Mouse (Mus musculus): ENCODE measurements around the gene Nkapd1. TPM values are rescaled to one million over a fixed set of nuclear protein-coding genes. Genes with fewer than 3 reads are reported as not detected.
"Not testable (repeated sequence)": the region's sequence is repeated elsewhere in the genome, so short reads cannot be mapped to it uniquely, and the experiment has no call there.

The Nkapd1 gene
- polyA plus RNA-seq, 1 experiment from 2014 or later = 26.1 TPM

- no peak overlapping the region for H3K4me2 ChIP-seq
- no peak overlapping the region for H3K9ac ChIP-seq
- H3K27ac ChIP-seq = no peak overlapping the region
- no peaks in the 10 kb centered on the region for H3K4me1 ChIP-seq
- no peaks in the 10 kb centered on the region for H3K9me3 ChIP-seq (replicated peaks)
- peaks cover 43% of the 10 kb centered on the region for H3K36me3 ChIP-seq (ENCODE audit: poor library complexity, severe bottlenecking)
- 91% methylated on average over 6 of the region's 6 CpGs for WGBS
- ATAC-seq = no peak
- no peak overlapping the region for H3K4me3 ChIP-seq
- H3K27me3 ChIP-seq = no peaks in the 10 kb centered on the region
Measured at GRCm38 (mm10) chr9:50632016-50632688, 14.9 kb upstream of the Nkapd1 start.

- H3K27me3 ChIP-seq; H3K4me2 ChIP-seq; H3K4me1 ChIP-seq; ATAC-seq; H3K9me3 ChIP-seq (replicated peaks); H3K27ac ChIP-seq; H3K9ac ChIP-seq; H3K4me3 ChIP-seq: not testable (repeated sequence)
- H3K36me3 ChIP-seq (ENCODE audit: poor library complexity, severe bottlenecking) = peaks cover 34% of the 10 kb centered on the region
- 94% methylated on average over 6 of the region's 8 CpGs for WGBS
Measured at GRCm38 (mm10) chr9:50630903-50631302, 13.6 kb upstream of the Nkapd1 start.

- Histone ChIP-seq H3K27ac (no peak overlapping the region), H3K4me2 (peak overlapping the region; percentile 89), H3K27me3 (no peaks in the 10 kb centered on the region), H3K4me1 (peaks cover 18% of the 10 kb centered on the region), H3K36me3 (ENCODE audit: poor library complexity, severe bottlenecking) (peaks cover 24% of the 10 kb centered on the region), H3K9ac (no peak overlapping the region), H3K9me3 (replicated peaks) (no peaks in the 10 kb centered on the region), H3K4me3 (peak overlapping the region; percentile 100)
- ATAC-seq = no peak
- WGBS = 62% methylated on average over 9 of the region's 9 CpGs
Measured at GRCm38 (mm10) chr9:50617794-50618330, 598 bp upstream of the Nkapd1 start.

GRCm38 (mm10) chr9:50616161-50616560 is 1.1 kb downstream of the Nkapd1 start:
- peak overlapping the region; percentile 95 for H3K9ac ChIP-seq
- no peak for ATAC-seq
- peak overlapping the region; percentile 89 for H3K4me2 ChIP-seq
- peaks cover 40% of the 10 kb centered on the region for H3K36me3 ChIP-seq (ENCODE audit: poor library complexity, severe bottlenecking)
- peak overlapping the region; percentile 100 for H3K4me3 ChIP-seq
- peaks cover 18% of the 10 kb centered on the region for H3K4me1 ChIP-seq
- H3K27me3 ChIP-seq = no peaks in the 10 kb centered on the region
- no peaks in the 10 kb centered on the region for H3K9me3 ChIP-seq (replicated peaks)
- 43% methylated on average over 11 of the region's 11 CpGs for WGBS
- no peak overlapping the region for H3K27ac ChIP-seq

GRCm38 (mm10) chr9:50612115-50612514 is 5.1 kb downstream of the Nkapd1 start:
- Histone ChIP-seq H3K9ac (no peak overlapping the region), H3K4me1 (peaks cover 14% of the 10 kb centered on the region), H3K9me3 (replicated peaks) (no peaks in the 10 kb centered on the region), H3K4me2 (no peak overlapping the region), H3K36me3 (ENCODE audit: poor library complexity, severe bottlenecking) (peaks cover 73% of the 10 kb centered on the region), H3K27me3 (no peaks in the 10 kb centered on the region), H3K4me3 (no peak overlapping the region), H3K27ac (no peak overlapping the region)
- WGBS = 93% methylated on average over 4 of the region's 4 CpGs
- no peak for ATAC-seq

- H3K9me3 ChIP-seq (replicated peaks) = no peaks in the 10 kb centered on the region
- H3K4me3 ChIP-seq = peak overlapping the region; percentile 86
- H3K9ac ChIP-seq = peak overlapping the region; percentile 89
- H3K27ac ChIP-seq = peak overlapping the region; percentile 82
- H3K36me3 ChIP-seq (ENCODE audit: poor library complexity, severe bottlenecking) = peaks cover 47% of the 10 kb centered on the region
- H3K27me3 ChIP-seq = no peaks in the 10 kb centered on the region
- peaks cover 25% of the 10 kb centered on the region for H3K4me1 ChIP-seq
- no peak for ATAC-seq
- peak overlapping the region; percentile 77 for H3K4me2 ChIP-seq
- WGBS = 5% methylated on average over 6 of the region's 6 CpGs
Measured at GRCm38 (mm10) chr9:50604338-50604737, 12.9 kb downstream of the Nkapd1 start.

GRCm38 (mm10) chr9:50603998-50604324 is 13.3 kb downstream of the Nkapd1 start:
- peak overlapping the region; percentile 89 for H3K9ac ChIP-seq
- H3K4me2 ChIP-seq = peak overlapping the region; percentile 77
- peak overlapping the region; percentile 86 for H3K4me3 ChIP-seq
- peak; percentile 93 for ATAC-seq
- under 1% methylated on average over 24 of the region's 24 CpGs for WGBS
- no peaks in the 10 kb centered on the region for H3K9me3 ChIP-seq (replicated peaks)
- H3K27ac ChIP-seq = peak overlapping the region; percentile 82
- no peaks in the 10 kb centered on the region for H3K27me3 ChIP-seq
- H3K36me3 ChIP-seq (ENCODE audit: poor library complexity, severe bottlenecking) = peaks cover 48% of the 10 kb centered on the region
- peaks cover 25% of the 10 kb centered on the region for H3K4me1 ChIP-seq

GRCm38 (mm10) chr9:50603189-50603997 is 13.9 kb downstream of the Nkapd1 start, which contains the start of the genes Sdhd and Timm8b:
TSS of gene Sdhd (minus strand) at chr9:50603812.
TSS of gene Timm8b (plus strand) at chr9:50603910.
- no peaks in the 10 kb centered on the region for H3K27me3 ChIP-seq
- WGBS = 1% methylated on average over 48 of the region's 48 CpGs
- H3K4me1 ChIP-seq = peaks cover 25% of the 10 kb centered on the region
- peak within 1 kb of the TSS; percentile 89 for H3K9ac ChIP-seq
- H3K4me3 ChIP-seq = peak within 1 kb of the TSS; percentile 86
- H3K9me3 ChIP-seq (replicated peaks) = no peaks in the 10 kb centered on the region
- peaks cover 49% of the 10 kb centered on the region for H3K36me3 ChIP-seq (ENCODE audit: poor library complexity, severe bottlenecking)
- H3K27ac ChIP-seq = peak within 1 kb of the TSS; percentile 82
- peak within 1 kb of the TSS; percentile 77 for H3K4me2 ChIP-seq
- ATAC-seq = peak; percentile 98

GRCm38 (mm10) chr9:50602055-50602845 is 15.0 kb downstream of the Nkapd1 start:
- H3K9me3 ChIP-seq (replicated peaks) = no peaks in the 10 kb centered on the region
- H3K4me1 ChIP-seq = peaks cover 25% of the 10 kb centered on the region
- H3K27me3 ChIP-seq = no peaks in the 10 kb centered on the region
- H3K36me3 ChIP-seq (ENCODE audit: poor library complexity, severe bottlenecking) = peaks cover 53% of the 10 kb centered on the region
- peak overlapping the region; percentile 86 for H3K4me3 ChIP-seq
- H3K27ac ChIP-seq = no peak overlapping the region
- peak overlapping the region; percentile 38; the same call in 1 of the 2 replicates for H3K9ac ChIP-seq
- ATAC-seq = no peak
- peak overlapping the region; percentile 77 for H3K4me2 ChIP-seq
- 94% methylated on average over 7 of the region's 7 CpGs for WGBS

GRCm38 (mm10) chr9:50601536-50601935 is 15.7 kb downstream of the Nkapd1 start:
- no peaks in the 10 kb centered on the region for H3K9me3 ChIP-seq (replicated peaks)
- 84% methylated on average over 6 of the region's 6 CpGs for WGBS
- no peak overlapping the region for H3K27ac ChIP-seq
- no peak overlapping the region for H3K9ac ChIP-seq
- no peaks in the 10 kb centered on the region for H3K27me3 ChIP-seq
- peaks cover 53% of the 10 kb centered on the region for H3K36me3 ChIP-seq (ENCODE audit: poor library complexity, severe bottlenecking)
- H3K4me1 ChIP-seq = peaks cover 25% of the 10 kb centered on the region
- no peak overlapping the region for H3K4me3 ChIP-seq
- no peak overlapping the region for H3K4me2 ChIP-seq
- ATAC-seq = no peak

GRCm38 (mm10) chr9:50596973-50597372 is 20.3 kb downstream of the Nkapd1 start:
- ATAC-seq = no peak
- Histone ChIP-seq H3K9me3 (replicated peaks) (no peaks in the 10 kb centered on the region), H3K27me3 (no peaks in the 10 kb centered on the region), H3K36me3 (ENCODE audit: poor library complexity, severe bottlenecking) (peaks cover 60% of the 10 kb centered on the region), H3K27ac (no peak overlapping the region), H3K4me2 (no peak overlapping the region), H3K4me1 (peaks cover 1% of the 10 kb centered on the region), H3K4me3 (no peak overlapping the region), H3K9ac (no peak overlapping the region)
- WGBS = 95% methylated on average over 8 of the region's 8 CpGs
